Mouse (Mus musculus): ENCODE measurements around the gene Stk16. TPM values are rescaled to one million over a fixed set of nuclear protein-coding genes. Genes with fewer than 3 reads are reported as not detected.
A peak's percentile ranks its signal among the peaks of the same experiment; 100 is the strongest.

The Stk16 gene
- 117 and 123 TPM in 2 replicates for polyA plus RNA-seq (2014; fragmentation: Nextera tagmentation; extraction: Ambion mirVana)

GRCm38 (mm10) chr1:75210136-75211087, at the start of gene Stk16, which contains the start of gene Glb1l:
Gene Stk16, plus strand, starts transcription at chr1:75210838.
Gene Glb1l, minus strand, starts transcription at chr1:75210813.
- WGBS, result 5% methylated on average over 42 of the region's 42 CpGs
- Histone ChIP-seq H3K36me3 (replicated peaks; ENCODE audit: control insufficient read depth, insufficient read depth, low read depth, low read length) (no peaks in the 10 kb centered on the region), H3K9me3 (replicated peaks; ENCODE audit: control insufficient read depth, low read length) (no peaks in the 10 kb centered on the region)

GRCm38 (mm10) chr1:75168093-75168471, 42.6 kb upstream of the Stk16 start:
- Histone ChIP-seq H3K36me3 (replicated peaks; ENCODE audit: control insufficient read depth, insufficient read depth, low read depth, low read length) (peaks cover 3% of the 10 kb centered on the region; the same call in 1 of the 2 replicates), H3K4me2 (ENCODE audit: low read depth, low read length) (peak overlapping the region; percentile 41), H3K27me3 (ENCODE audit: control insufficient read depth, insufficient read depth, low read length) (no peaks in the 10 kb centered on the region), H3K27ac (replicated peaks; ENCODE audit: low read depth, low read length) (no peak overlapping the region), H3K9ac (replicated peaks; ENCODE audit: low read length) (peak overlapping the region; percentile 27), H3K4me1 (ENCODE audit: control insufficient read depth, insufficient read depth, low read length) (peaks cover 3% of the 10 kb centered on the region; the same call in 1 of the 2 replicates), H3K4me3 (ENCODE audit: low read depth, low read length) (peak overlapping the region; percentile 63), H3K9me3 (replicated peaks; ENCODE audit: control insufficient read depth, low read length) (no peaks in the 10 kb centered on the region)
- ATAC-seq (replicated peaks; ENCODE audit: insufficient number of reproducible peaks, low FRiP score, low TSS enrichment, low read depth), result peak; percentile 17; the same call in 1 of the 2 replicates
- 13% methylated on average over 7 of the region's 7 CpGs for WGBS
- DNase-seq (ENCODE audit: low spot score), result no peak

More at GRCm38 (mm10) chr1:75210136-75211087, at the start of gene Stk16, which contains the start of gene Glb1l:
- no peak within 1 kb of the TSS for H3K27ac ChIP-seq (replicated peaks; ENCODE audit: low read depth, low read length)
- no peaks in the 10 kb centered on the region for H3K4me1 ChIP-seq (ENCODE audit: control insufficient read depth, insufficient read depth, low read length)
- peak within 1 kb of the TSS; percentile 87 for H3K4me3 ChIP-seq (ENCODE audit: low read depth, low read length)
- H3K4me2 ChIP-seq (ENCODE audit: low read depth, low read length), result peak within 1 kb of the TSS; percentile 92
- ATAC-seq (replicated peaks; ENCODE audit: insufficient number of reproducible peaks, low FRiP score, low TSS enrichment, low read depth), result peak; percentile 92
- H3K9ac ChIP-seq (replicated peaks; ENCODE audit: low read length), result peak within 1 kb of the TSS; percentile 92
- no peaks in the 10 kb centered on the region for H3K27me3 ChIP-seq (ENCODE audit: control insufficient read depth, insufficient read depth, low read length)
- DNase-seq (ENCODE audit: low spot score), result peak; percentile 98

GRCm38 (mm10) chr1:75168472-75169464, 41.9 kb upstream of the Stk16 start, which contains the start of gene Zfand2b:
Gene Zfand2b, plus strand, starts transcription at chr1:75168646.
- H3K4me2 ChIP-seq (ENCODE audit: low read depth, low read length), result peak within 1 kb of the TSS; percentile 41
- peak within 1 kb of the TSS; percentile 58 for H3K9ac ChIP-seq (replicated peaks; ENCODE audit: low read length)
- peak within 1 kb of the TSS; percentile 63 for H3K4me3 ChIP-seq (ENCODE audit: low read depth, low read length)
- no peaks in the 10 kb centered on the region for H3K27me3 ChIP-seq (ENCODE audit: control insufficient read depth, insufficient read depth, low read length)
- no peak within 1 kb of the TSS; the same call in 1 of the 2 replicates for H3K27ac ChIP-seq (replicated peaks; ENCODE audit: low read depth, low read length)
- no peaks in the 10 kb centered on the region for H3K9me3 ChIP-seq (replicated peaks; ENCODE audit: control insufficient read depth, low read length)
- peaks cover 3% of the 10 kb centered on the region; the same call in 1 of the 2 replicates for H3K4me1 ChIP-seq (ENCODE audit: control insufficient read depth, insufficient read depth, low read length)
- ATAC-seq (replicated peaks; ENCODE audit: insufficient number of reproducible peaks, low FRiP score, low TSS enrichment, low read depth) (peak; percentile 95), DNase-seq (ENCODE audit: low spot score) (peak; percentile 97)
- peaks cover 6% of the 10 kb centered on the region; the same call in 1 of the 2 replicates for H3K36me3 ChIP-seq (replicated peaks; ENCODE audit: control insufficient read depth, insufficient read depth, low read depth, low read length)
- under 1% methylated on average over 59 of the region's 59 CpGs for WGBS

- Histone ChIP-seq H3K27ac (replicated peaks; ENCODE audit: low read depth, low read length) (no peak overlapping the region; the same call in 1 of the 2 replicates), H3K4me1 (ENCODE audit: control insufficient read depth, insufficient read depth, low read length) (0 out of 2 replicates have a peak, but pooled peaks cover 3% of the 10 kb centered on the region), H3K4me2 (ENCODE audit: low read depth, low read length) (peak overlapping the region; percentile 96), H3K4me3 (ENCODE audit: low read depth, low read length) (peak overlapping the region; percentile 60), H3K27me3 (ENCODE audit: control insufficient read depth, insufficient read depth, low read length) (no peaks in the 10 kb centered on the region), H3K9me3 (replicated peaks; ENCODE audit: control insufficient read depth, low read length) (no peaks in the 10 kb centered on the region), H3K9ac (replicated peaks; ENCODE audit: low read length) (peak overlapping the region; percentile 70), H3K36me3 (replicated peaks; ENCODE audit: control insufficient read depth, insufficient read depth, low read depth, low read length) (peaks cover 2% of the 10 kb centered on the region)
- ATAC-seq (replicated peaks; ENCODE audit: insufficient number of reproducible peaks, low FRiP score, low TSS enrichment, low read depth), result peak; percentile 39; the same call in 1 of the 2 replicates
- DNase-seq (ENCODE audit: low spot score), result peak; percentile 47
- 11% methylated on average over 23 of the region's 23 CpGs for WGBS
Observed at GRCm38 (mm10) chr1:75179334-75180104, 31.1 kb upstream of the Stk16 start.

GRCm38 (mm10) chr1:75180105-75180590, 30.5 kb upstream of the Stk16 start, which contains the start of gene Abcb6:
Gene Abcb6, minus strand, starts transcription at chr1:75180392.
- Histone ChIP-seq H3K27me3 (ENCODE audit: control insufficient read depth, insufficient read depth, low read length) (no peaks in the 10 kb centered on the region), H3K4me3 (ENCODE audit: low read depth, low read length) (peak within 1 kb of the TSS; percentile 60), H3K27ac (replicated peaks; ENCODE audit: low read depth, low read length) (no peak within 1 kb of the TSS; the same call in 1 of the 2 replicates), H3K9me3 (replicated peaks; ENCODE audit: control insufficient read depth, low read length) (no peaks in the 10 kb centered on the region), H3K4me2 (ENCODE audit: low read depth, low read length) (peak within 1 kb of the TSS; percentile 96), H3K36me3 (replicated peaks; ENCODE audit: control insufficient read depth, insufficient read depth, low read depth, low read length) (peaks cover 2% of the 10 kb centered on the region), H3K4me1 (ENCODE audit: control insufficient read depth, insufficient read depth, low read length) (0 out of 2 replicates have a peak, but pooled peaks cover 3% of the 10 kb centered on the region), H3K9ac (replicated peaks; ENCODE audit: low read length) (peak within 1 kb of the TSS; percentile 70)
- ATAC-seq (replicated peaks; ENCODE audit: insufficient number of reproducible peaks, low FRiP score, low TSS enrichment, low read depth), result peak; percentile 91
- WGBS, result under 1% methylated on average over 31 of the region's 31 CpGs
- DNase-seq (ENCODE audit: low spot score), result peak; percentile 94

GRCm38 (mm10) chr1:75180741-75181140, 29.9 kb upstream of the Stk16 start:
- no peaks in the 10 kb centered on the region for H3K27me3 ChIP-seq (ENCODE audit: control insufficient read depth, insufficient read depth, low read length)
- peaks cover 2% of the 10 kb centered on the region for H3K36me3 ChIP-seq (replicated peaks; ENCODE audit: control insufficient read depth, insufficient read depth, low read depth, low read length)
- WGBS, result 40% methylated on average over 7 of the region's 7 CpGs
- peak overlapping the region; percentile 96 for H3K4me2 ChIP-seq (ENCODE audit: low read depth, low read length)
- ATAC-seq (replicated peaks; ENCODE audit: insufficient number of reproducible peaks, low FRiP score, low TSS enrichment, low read depth), result no peak
- H3K27ac ChIP-seq (replicated peaks; ENCODE audit: low read depth, low read length), result no peak overlapping the region
- no peak for DNase-seq (ENCODE audit: low spot score)
- no peaks in the 10 kb centered on the region for H3K9me3 ChIP-seq (replicated peaks; ENCODE audit: control insufficient read depth, low read length)
- no peak overlapping the region for H3K9ac ChIP-seq (replicated peaks; ENCODE audit: low read length)
- H3K4me3 ChIP-seq (ENCODE audit: low read depth, low read length), result peak overlapping the region; percentile 60
- 0 out of 2 replicates have a peak, but pooled peaks cover 3% of the 10 kb centered on the region for H3K4me1 ChIP-seq (ENCODE audit: control insufficient read depth, insufficient read depth, low read length)
